Mouse (Mus musculus): Measurements from ENCODE around the gene Atp6v1g3. TPM values are rescaled to one million over a fixed set of nuclear protein-coding genes. Genes with fewer than 3 reads are reported as not detected.

Gene Atp6v1g3
- total and polyA plus RNA-seq, 3 experiments, result not detected

- TF ChIP-seq USF2 (IDR thresholded peaks at IDR 0.05; ENCODE audit: borderline replicate concordance in 1 of 2, insufficient read depth in 1 of 2, low read depth in 1 of 2, low read length in 2 of 2) (no peak), CHD1 (IDR thresholded peaks at IDR 0.05; ENCODE audit: low read depth, low read length) (no peak), EP300 (IDR thresholded peaks at IDR 0.05; ENCODE audit: low read depth in 1 of 2, low read length in 2 of 2) (no peak), POLR2A (IDR thresholded peaks at IDR 0.05; ENCODE audit: control insufficient read depth in 1 of 2, insufficient read depth in 1 of 2, low read depth in 1 of 2, low read length in 2 of 2, poor library complexity in 1 of 2) (no peak), TCF12 (IDR thresholded peaks at IDR 0.05; ENCODE audit: low read depth, low read length) (no peak), E2F4 (IDR thresholded peaks at IDR 0.05; ENCODE audit: borderline replicate concordance, low read depth, low read length) (no peak)
- no peaks in the 10 kb centered on the region for H3K79me2 ChIP-seq (ENCODE audit: control insufficient read depth, insufficient read depth, low read length, poor library complexity)
- H3K36me3 ChIP-seq (ENCODE audit: control insufficient read depth in 1 of 2, insufficient read depth in 2 of 2, low read length in 2 of 2), result peaks cover 0 to 8% of the 10 kb centered on the region in 2 experiments; a peak in 2 of 4 replicates
- peak; percentile 20 for DNase-seq (ENCODE audit: low read depth, low spot score)
- no peaks in the 10 kb centered on the region for H3K27me3 ChIP-seq (ENCODE audit: control insufficient read depth in 1 of 2, insufficient read depth in 2 of 2, low read length in 2 of 2)
- peaks cover 2 to 3% of the 10 kb centered on the region in 2 experiments; a peak in 2 of 4 replicates for H3K4me1 ChIP-seq (ENCODE audit: control insufficient read depth in 1 of 2, insufficient read depth in 2 of 2, low read length in 2 of 2)
- no peak overlapping the region for H3K4me3 ChIP-seq (ENCODE audit: control insufficient read depth in 1 of 2, insufficient read depth in 1 of 2, low read depth in 2 of 2, low read length in 2 of 2)
- no peak overlapping the region for H3K27ac ChIP-seq (ENCODE audit: control insufficient read depth, low read depth, low read length)
- H3K9me3 ChIP-seq (replicated peaks; ENCODE audit: insufficient read depth, low read length), result no peaks in the 10 kb centered on the region
- no peak overlapping the region for H3K9ac ChIP-seq (ENCODE audit: control insufficient read depth, low read depth, low read length, poor library complexity, severe bottlenecking)
Observed at GRCm38 (mm10) chr1:138248770-138249169, 24.8 kb upstream of the Atp6v1g3 start.

- DNase-seq (ENCODE audit: low read depth, low spot score), result no peak
- Histone ChIP-seq H3K9ac (ENCODE audit: control insufficient read depth, low read depth, low read length, poor library complexity, severe bottlenecking) (no peak overlapping the region), H3K79me2 (ENCODE audit: control insufficient read depth, insufficient read depth, low read length, poor library complexity) (no peaks in the 10 kb centered on the region), H3K4me1 (ENCODE audit: control insufficient read depth in 1 of 2, insufficient read depth in 2 of 2, low read length in 2 of 2) (no peaks in the 10 kb centered on the region), H3K27ac (ENCODE audit: control insufficient read depth, low read depth, low read length) (no peak overlapping the region), H3K27me3 (ENCODE audit: control insufficient read depth in 1 of 2, insufficient read depth in 2 of 2, low read length in 2 of 2) (no peaks in the 10 kb centered on the region), H3K9me3 (replicated peaks; ENCODE audit: insufficient read depth, low read length) (no peaks in the 10 kb centered on the region), H3K36me3 (ENCODE audit: control insufficient read depth in 1 of 2, insufficient read depth in 2 of 2, low read length in 2 of 2) (no peaks in the 10 kb centered on the region; a peak in 1 of 4 replicates), H3K4me3 (ENCODE audit: control insufficient read depth in 1 of 2, insufficient read depth in 1 of 2, low read depth in 2 of 2, low read length in 2 of 2) (no peak overlapping the region)
- no peak for TF ChIP-seq EP300 (IDR thresholded peaks at IDR 0.05; ENCODE audit: low read depth in 1 of 2, low read length in 2 of 2)
- no peak for TF ChIP-seq MAZ (IDR thresholded peaks at IDR 0.05; ENCODE audit: low read depth, low read length)
- TF ChIP-seq ETS1 (IDR thresholded peaks at IDR 0.05; ENCODE audit: low read depth, low read length), result no peak
- no peak for TF ChIP-seq CTCF (IDR thresholded peaks at IDR 0.05 in 2 of 3, conservative IDR thresholded peaks at IDR 0.05 in 1 of 3; ENCODE audit: control insufficient read depth in 1 of 3, insufficient read depth in 1 of 3, low read depth in 2 of 3, low read length in 3 of 3, poor library complexity in 1 of 3, severe bottlenecking in 1 of 3)
- no peak for TF ChIP-seq MAX (IDR thresholded peaks at IDR 0.05; ENCODE audit: low read length)
- TF ChIP-seq MYB (IDR thresholded peaks at IDR 0.05; ENCODE audit: low read depth, low read length), result no peak
- no peak for TF ChIP-seq ZC3H11A (IDR thresholded peaks at IDR 0.05; ENCODE audit: low read depth, low read length)
- TF ChIP-seq NRF1 (IDR thresholded peaks at IDR 0.05; ENCODE audit: insufficient read depth, low read depth, low read length, poor library complexity, severe bottlenecking), result no peak
- TF ChIP-seq TAL1 (IDR thresholded peaks at IDR 0.05; ENCODE audit: low read length), result no peak
Observed at GRCm38 (mm10) chr1:138250951-138251350, 22.6 kb upstream of the Atp6v1g3 start.

Data from MEL (cell line).